Mouse (Mus musculus): ENCODE results near the gene Epb41l3. TPM values are rescaled to one million over a fixed set of nuclear protein-coding genes. Genes with fewer than 3 reads are reported as not detected.
A peak's percentile ranks its signal among the peaks of the same experiment; 100 is the strongest.

Epb41l3 gene
- polyA plus RNA-seq, 1 experiment from 2014 or later: 97.6 TPM

- WGBS: 69% methylated on average over 3 of the region's 3 CpGs
- Histone ChIP-seq H3K4me2 (ENCODE audit: low read depth) (no peak overlapping the region), H3K27ac (ENCODE audit: low read depth, low read length) (no peak overlapping the region), H3K4me1 (ENCODE audit: control insufficient read depth, insufficient read depth, low read length) (peaks cover 2% of the 10 kb centered on the region; the same call in 1 of the 2 replicates), H3K9me3 (ENCODE audit: control insufficient read depth, low read length) (no peaks in the 10 kb centered on the region), H3K9ac (ENCODE audit: low read length) (no peak overlapping the region), H3K27me3 (ENCODE audit: control insufficient read depth, insufficient read depth, low read length) (no peaks in the 10 kb centered on the region), H3K4me3 (ENCODE audit: low read depth, low read length) (no peak overlapping the region), H3K36me3 (ENCODE audit: control insufficient read depth, insufficient read depth, low read length) (no peaks in the 10 kb centered on the region)
- DNase-seq (ENCODE audit: low spot score): no peak
- no peak for ATAC-seq (ENCODE audit: insufficient read depth, low FRiP score, low TSS enrichment)
These were observed 112.3 kb downstream of the Epb41l3 start for GRCm38 (mm10) chr17:69187794-69188193.

GRCm38 (mm10) chr17:69192863-69193493 is 117.5 kb downstream of the Epb41l3 start:
- 5% methylated on average over 2 of the region's 2 CpGs for WGBS
- H3K4me1 ChIP-seq (ENCODE audit: control insufficient read depth, insufficient read depth, low read length): peaks cover 16% of the 10 kb centered on the region
- no peak overlapping the region for H3K9ac ChIP-seq (ENCODE audit: low read length)
- ATAC-seq (ENCODE audit: insufficient read depth, low FRiP score, low TSS enrichment) (no peak; the same call in 1 of the 2 replicates), DNase-seq (ENCODE audit: low spot score) (no peak)
- H3K27me3 ChIP-seq (ENCODE audit: control insufficient read depth, insufficient read depth, low read length): no peaks in the 10 kb centered on the region
- H3K4me3 ChIP-seq (ENCODE audit: low read depth, low read length): no peak overlapping the region
- no peaks in the 10 kb centered on the region for H3K9me3 ChIP-seq (ENCODE audit: control insufficient read depth, low read length)
- H3K4me2 ChIP-seq (ENCODE audit: low read depth): no peak overlapping the region
- H3K36me3 ChIP-seq (ENCODE audit: control insufficient read depth, insufficient read depth, low read length): no peaks in the 10 kb centered on the region
- H3K27ac ChIP-seq (ENCODE audit: low read depth, low read length): 0 out of 2 replicates have a peak overlapping the region, but pooled peaks have one; percentile 15

- peaks cover 16% of the 10 kb centered on the region for H3K4me1 ChIP-seq (ENCODE audit: control insufficient read depth, insufficient read depth, low read length)
- H3K9me3 ChIP-seq (ENCODE audit: control insufficient read depth, low read length): no peaks in the 10 kb centered on the region
- no peaks in the 10 kb centered on the region for H3K36me3 ChIP-seq (ENCODE audit: control insufficient read depth, insufficient read depth, low read length)
- no peaks in the 10 kb centered on the region for H3K27me3 ChIP-seq (ENCODE audit: control insufficient read depth, insufficient read depth, low read length)
- ATAC-seq (ENCODE audit: insufficient read depth, low FRiP score, low TSS enrichment): peak; percentile 52
- no peak overlapping the region for H3K4me2 ChIP-seq (ENCODE audit: low read depth)
- H3K4me3 ChIP-seq (ENCODE audit: low read depth, low read length): no peak overlapping the region
- 18% methylated on average over 3 of the region's 3 CpGs for WGBS
- H3K27ac ChIP-seq (ENCODE audit: low read depth, low read length): no peak overlapping the region
- H3K9ac ChIP-seq (ENCODE audit: low read length): no peak overlapping the region
- DNase-seq (ENCODE audit: low spot score): no peak
These were observed 119.1 kb downstream of the Epb41l3 start for GRCm38 (mm10) chr17:69194599-69194998.

- 87% methylated on average over 6 of the region's 6 CpGs for WGBS
- Histone ChIP-seq H3K27me3 (ENCODE audit: control insufficient read depth, insufficient read depth, low read length) (no peaks in the 10 kb centered on the region), H3K4me1 (ENCODE audit: control insufficient read depth, insufficient read depth, low read length) (peaks cover 16% of the 10 kb centered on the region), H3K4me3 (ENCODE audit: low read depth, low read length) (no peak overlapping the region), H3K9ac (ENCODE audit: low read length) (no peak overlapping the region), H3K4me2 (ENCODE audit: low read depth) (no peak overlapping the region), H3K27ac (ENCODE audit: low read depth, low read length) (no peak overlapping the region), H3K9me3 (ENCODE audit: control insufficient read depth, low read length) (no peaks in the 10 kb centered on the region), H3K36me3 (ENCODE audit: control insufficient read depth, insufficient read depth, low read length) (no peaks in the 10 kb centered on the region)
- no peak for DNase-seq (ENCODE audit: low spot score)
- no peak for ATAC-seq (ENCODE audit: insufficient read depth, low FRiP score, low TSS enrichment)
These were observed 120.3 kb downstream of the Epb41l3 start for GRCm38 (mm10) chr17:69195758-69196157.

GRCm38 (mm10) chr17:69196656-69197055 is 121.2 kb downstream of the Epb41l3 start:
- 77% methylated on average over 10 of the region's 10 CpGs for WGBS
- ATAC-seq (ENCODE audit: insufficient read depth, low FRiP score, low TSS enrichment): no peak; the same call in 1 of the 2 replicates
- Histone ChIP-seq H3K27ac (ENCODE audit: low read depth, low read length) (no peak overlapping the region), H3K4me1 (ENCODE audit: control insufficient read depth, insufficient read depth, low read length) (peaks cover 16% of the 10 kb centered on the region), H3K27me3 (ENCODE audit: control insufficient read depth, insufficient read depth, low read length) (no peaks in the 10 kb centered on the region), H3K36me3 (ENCODE audit: control insufficient read depth, insufficient read depth, low read length) (no peaks in the 10 kb centered on the region), H3K9me3 (ENCODE audit: control insufficient read depth, low read length) (no peaks in the 10 kb centered on the region), H3K9ac (ENCODE audit: low read length) (no peak overlapping the region), H3K4me3 (ENCODE audit: low read depth, low read length) (no peak overlapping the region), H3K4me2 (ENCODE audit: low read depth) (no peak overlapping the region)
- DNase-seq (ENCODE audit: low spot score): no peak

GRCm38 (mm10) chr17:69198805-69199204 is 123.3 kb downstream of the Epb41l3 start:
- Histone ChIP-seq H3K36me3 (ENCODE audit: control insufficient read depth, insufficient read depth, low read length) (no peaks in the 10 kb centered on the region), H3K27me3 (ENCODE audit: control insufficient read depth, insufficient read depth, low read length) (no peaks in the 10 kb centered on the region), H3K4me3 (ENCODE audit: low read depth, low read length) (no peak overlapping the region), H3K4me1 (ENCODE audit: control insufficient read depth, insufficient read depth, low read length) (peaks cover 6% of the 10 kb centered on the region), H3K4me2 (ENCODE audit: low read depth) (no peak overlapping the region), H3K27ac (ENCODE audit: low read depth, low read length) (no peak overlapping the region), H3K9ac (ENCODE audit: low read length) (no peak overlapping the region), H3K9me3 (ENCODE audit: control insufficient read depth, low read length) (no peaks in the 10 kb centered on the region)
- no peak for DNase-seq (ENCODE audit: low spot score)
- 30% methylated on average over 1 of the region's 1 CpGs for WGBS
- no peak for ATAC-seq (ENCODE audit: insufficient read depth, low FRiP score, low TSS enrichment)

GRCm38 (mm10) chr17:69199827-69200226 is 124.3 kb downstream of the Epb41l3 start:
- H3K4me3 ChIP-seq (ENCODE audit: low read depth, low read length): no peak overlapping the region
- no peak overlapping the region for H3K4me2 ChIP-seq (ENCODE audit: low read depth)
- no peaks in the 10 kb centered on the region for H3K9me3 ChIP-seq (ENCODE audit: control insufficient read depth, low read length)
- no peaks in the 10 kb centered on the region for H3K4me1 ChIP-seq (ENCODE audit: control insufficient read depth, insufficient read depth, low read length)
- no peak overlapping the region for H3K9ac ChIP-seq (ENCODE audit: low read length)
- H3K36me3 ChIP-seq (ENCODE audit: control insufficient read depth, insufficient read depth, low read length): no peaks in the 10 kb centered on the region
- DNase-seq (ENCODE audit: low spot score): no peak
- WGBS: 85% methylated on average over 6 of the region's 6 CpGs
- H3K27me3 ChIP-seq (ENCODE audit: control insufficient read depth, insufficient read depth, low read length): no peaks in the 10 kb centered on the region
- no peak overlapping the region for H3K27ac ChIP-seq (ENCODE audit: low read depth, low read length)
- no peak for ATAC-seq (ENCODE audit: insufficient read depth, low FRiP score, low TSS enrichment)

- no peak for ATAC-seq (ENCODE audit: insufficient read depth, low FRiP score, low TSS enrichment)
These were observed 125.5 kb downstream of the Epb41l3 start for GRCm38 (mm10) chr17:69200936-69201335.

GRCm38 (mm10) chr17:69205282-69205999 is 130.0 kb downstream of the Epb41l3 start:
- Histone ChIP-seq H3K9me3 (ENCODE audit: control insufficient read depth, low read length) (no peaks in the 10 kb centered on the region), H3K36me3 (ENCODE audit: control insufficient read depth, insufficient read depth, low read length) (no peaks in the 10 kb centered on the region), H3K27me3 (ENCODE audit: control insufficient read depth, insufficient read depth, low read length) (no peaks in the 10 kb centered on the region), H3K4me1 (ENCODE audit: control insufficient read depth, insufficient read depth, low read length) (peaks cover 3% of the 10 kb centered on the region; the same call in 1 of the 2 replicates), H3K4me3 (ENCODE audit: low read depth, low read length) (no peak overlapping the region), H3K4me2 (ENCODE audit: low read depth) (no peak overlapping the region), H3K9ac (ENCODE audit: low read length) (no peak overlapping the region), H3K27ac (ENCODE audit: low read depth, low read length) (no peak overlapping the region)
- WGBS: 92% methylated on average over 5 of the region's 5 CpGs
- no peak for ATAC-seq (ENCODE audit: insufficient read depth, low FRiP score, low TSS enrichment)
- DNase-seq (ENCODE audit: low spot score): no peak

More at GRCm38 (mm10) chr17:69200936-69201335, 125.5 kb downstream of the Epb41l3 start:
- H3K4me3 ChIP-seq (ENCODE audit: low read depth, low read length): no peak overlapping the region
- WGBS: 92% methylated on average over 8 of the region's 8 CpGs
- H3K9ac ChIP-seq (ENCODE audit: low read length): no peak overlapping the region
- H3K27me3 ChIP-seq (ENCODE audit: control insufficient read depth, insufficient read depth, low read length): no peaks in the 10 kb centered on the region
- H3K4me2 ChIP-seq (ENCODE audit: low read depth): no peak overlapping the region
- H3K36me3 ChIP-seq (ENCODE audit: control insufficient read depth, insufficient read depth, low read length): no peaks in the 10 kb centered on the region
- H3K27ac ChIP-seq (ENCODE audit: low read depth, low read length): no peak overlapping the region
- no peaks in the 10 kb centered on the region for H3K9me3 ChIP-seq (ENCODE audit: control insufficient read depth, low read length)
- H3K4me1 ChIP-seq (ENCODE audit: control insufficient read depth, insufficient read depth, low read length): no peaks in the 10 kb centered on the region
- no peak for DNase-seq (ENCODE audit: low spot score)
